Mouse (Mus musculus): Measurements from ENCODE around the gene Gas2l1. TPM values are rescaled to one million over a fixed set of nuclear protein-coding genes. Genes with fewer than 3 reads are reported as not detected.

Gas2l1 gene
- polyA plus RNA-seq, 1 experiment from 2014 or later = 24.8 TPM

Other genes with a start within 250 kb of the Gas2l1 start
- 49.9 and 51.7 TPM in 2 replicates for gene Nf2, start 215.8 kb downstream of the Gas2l1 start, polyA plus RNA-seq (2014; fragmentation: Nextera tagmentation; extraction: Ambion mirVana)
- 80.8 and 85.7 TPM in 2 replicates for gene Nipsnap1, start 191.4 kb downstream of the Gas2l1 start, polyA plus RNA-seq (2014; fragmentation: Nextera tagmentation; extraction: Ambion mirVana)
- 61.9 and 64.7 TPM in 2 replicates for gene Thoc5, start 170.0 kb downstream of the Gas2l1 start, polyA plus RNA-seq (2014; fragmentation: Nextera tagmentation; extraction: Ambion mirVana)
- gene Nefh, start 117.3 kb downstream of the Gas2l1 start, polyA plus RNA-seq (2014; fragmentation: Nextera tagmentation; extraction: Ambion mirVana) = 0.82 and 1.2 TPM in 2 replicates
- 60.7 and 61.3 TPM in 2 replicates for gene Ap1b1, start 78.5 kb downstream of the Gas2l1 start, polyA plus RNA-seq (2014; fragmentation: Nextera tagmentation; extraction: Ambion mirVana)
- 0.40 and 0.46 TPM in 2 replicates for gene Rasl10a, start 7.2 kb downstream of the Gas2l1 start, polyA plus RNA-seq (2014; fragmentation: Nextera tagmentation; extraction: Ambion mirVana)
- 17.3 and 18.2 TPM in 2 replicates for gene Rhbdd3, start 33.6 kb upstream of the Gas2l1 start, polyA plus RNA-seq (2014; fragmentation: Nextera tagmentation; extraction: Ambion mirVana)
- 430 and 463 TPM in 2 replicates for gene Ewsr1, start 33.9 kb upstream of the Gas2l1 start, polyA plus RNA-seq (2014; fragmentation: Nextera tagmentation; extraction: Ambion mirVana)
- gene Emid1, start 86.9 kb upstream of the Gas2l1 start, polyA plus RNA-seq (2014; fragmentation: Nextera tagmentation; extraction: Ambion mirVana) = 19.2 and 22.7 TPM in 2 replicates
- gene Kremen1, start 196.2 kb upstream of the Gas2l1 start, polyA plus RNA-seq (2014; fragmentation: Nextera tagmentation; extraction: Ambion mirVana) = 6.6 and 6.7 TPM in 2 replicates